ENCODE assay signal across 8 mouse cellular contexts in the genomic region with DNA sequence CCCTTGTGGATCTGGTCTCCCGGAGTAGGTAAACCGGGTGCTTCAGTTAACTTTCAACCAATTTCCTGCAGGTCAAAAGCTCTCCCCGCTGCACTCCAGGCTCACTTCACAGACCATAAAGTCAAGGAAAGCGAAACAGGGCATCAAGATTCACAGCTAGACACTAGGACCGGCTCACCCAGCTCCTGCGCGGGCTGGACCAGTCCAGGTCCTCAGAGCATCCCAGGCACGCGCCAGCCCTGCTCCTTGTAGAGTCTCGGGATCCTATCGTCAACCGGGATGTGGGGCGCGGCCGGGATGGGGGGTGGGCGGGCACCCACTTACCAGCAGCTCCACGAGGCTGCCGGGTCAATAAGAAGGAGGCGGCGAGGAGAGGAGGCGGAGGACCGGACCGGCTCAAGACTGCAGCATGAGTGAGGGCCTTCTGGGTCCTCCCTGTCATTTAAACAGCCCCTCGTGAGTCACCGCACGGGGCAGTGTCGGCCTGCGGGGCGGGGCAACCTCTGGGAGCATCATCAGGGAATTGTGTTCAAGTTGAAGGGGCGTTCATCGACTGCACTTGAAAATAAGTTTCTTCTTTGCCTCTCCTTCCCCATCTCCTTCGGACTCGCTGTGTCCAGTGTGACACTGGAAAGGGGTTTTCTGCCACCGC. TPM values are rescaled to one million over a fixed set of nuclear protein-coding genes. Genes with fewer than 3 reads are reported as not detected.
DNase-seq lines count a peak whose midpoint lies in the region; ATAC-seq lines count a peak whose summit lies in the region.

A gene (minus strand): TSS at position 413 of the 652 bp plus-strand sequence.

- H3K4me1 ChIP-seq in heart, embryonic 12.5 days (replicated peaks), result peaks cover 16% of the 10 kb centered on the region
- H3K4me1 ChIP-seq in brown adipose tissue, adult 24 weeks (ENCODE audit: control insufficient read depth, insufficient read depth, insufficient read length, low read length), result no peaks in the 10 kb centered on the region
- H3K4me1 ChIP-seq in hindbrain, embryonic 11.5 days (replicated peaks; ENCODE audit: control insufficient read depth, insufficient read depth, low read length), result no peaks in the 10 kb centered on the region; the same call in 1 of the 2 replicates

- 0 out of 2 replicates have a peak within 1 kb of the TSS, but pooled peaks have one; percentile 26 for H3K9ac ChIP-seq in heart, embryonic 12.5 days
- H3K9ac ChIP-seq in hindbrain, embryonic 11.5 days (ENCODE audit: low read depth, low read length), result 0 out of 2 replicates have a peak within 1 kb of the TSS, but pooled peaks have one; percentile 21

- 7% methylated on average over 34 of the region's 34 CpGs for WGBS in heart, embryonic 12.5 days
- WGBS in hindbrain, embryonic 11.5 days, result 6% methylated on average over 34 of the region's 34 CpGs

- peak within 1 kb of the TSS; percentile 70 for H3K4me2 ChIP-seq in heart, embryonic 12.5 days
- H3K4me2 ChIP-seq in hindbrain, embryonic 11.5 days (replicated peaks; ENCODE audit: low read depth, low read length), result peak within 1 kb of the TSS; percentile 42

- no peak within 1 kb of the TSS for H3K27ac ChIP-seq in heart, embryonic 12.5 days (ENCODE audit: poor library complexity, severe bottlenecking)
- H3K27ac ChIP-seq in brown adipose tissue, adult 24 weeks (replicated peaks; ENCODE audit: low read depth, low read length), result no peak within 1 kb of the TSS
- no peak within 1 kb of the TSS for H3K27ac ChIP-seq in hindbrain, embryonic 11.5 days (ENCODE audit: low read depth, low read length)

- no peaks in the 10 kb centered on the region for H3K36me3 ChIP-seq in heart, embryonic 12.5 days
- H3K36me3 ChIP-seq in hindbrain, embryonic 11.5 days (ENCODE audit: control insufficient read depth, insufficient read depth, low read length), result no peaks in the 10 kb centered on the region

- peak within 1 kb of the TSS; percentile 36 for H3K4me3 ChIP-seq in heart, embryonic 12.5 days
- H3K4me3 ChIP-seq in brown adipose tissue, adult 24 weeks (ENCODE audit: insufficient read depth, low read depth, low read length), result 0 out of 2 replicates have a peak within 1 kb of the TSS, but pooled peaks have one; percentile 14
- peak within 1 kb of the TSS; percentile 6; the same call in 1 of the 2 replicates for H3K4me3 ChIP-seq in hindbrain, embryonic 11.5 days (ENCODE audit: low read depth, low read length)

- DNase-seq in heart, adult 11 months, result no peak
- DNase-seq in hindbrain, embryonic 11.5 days (ENCODE audit: low spot score), result peak; percentile 64
- peak; percentile 46 to 56 for DNase-seq in lung, postnatal 4 days
- no peak for DNase-seq in right cerebral cortex, adult 18-20 months
- no peak for DNase-seq in cerebellum, adult 9-11 months
- no peak for DNase-seq in thymus, adult 18-20 months

- ATAC-seq in heart, embryonic 12.5 days (ENCODE audit: insufficient number of reproducible peaks, low FRiP score), result no peak
- peak; percentile 41; the same call in 1 of the 2 replicates for ATAC-seq in hindbrain, embryonic 11.5 days (ENCODE audit: low FRiP score)

- H3K9me3 ChIP-seq in heart, embryonic 12.5 days (replicated peaks), result no peaks in the 10 kb centered on the region
- H3K9me3 ChIP-seq in hindbrain, embryonic 11.5 days (ENCODE audit: control insufficient read depth, low read length), result no peaks in the 10 kb centered on the region

- H3K27me3 ChIP-seq in heart, embryonic 12.5 days (replicated peaks), result peaks cover 53% of the 10 kb centered on the region
- peaks cover 31% of the 10 kb centered on the region for H3K27me3 ChIP-seq in hindbrain, embryonic 11.5 days (ENCODE audit: control insufficient read depth, insufficient read depth, low read length)

RNA-seq across cellular contexts. Expression of the gene that starts here (rescaled TPM):
- polyA plus RNA-seq in heart, embryonic 12.5 days (2016; fragmentation: Nextera tagmentation; extraction: Ambion mirVana), result 0.46 and 0.81 TPM in 2 replicates
- polyA plus RNA-seq in brown adipose tissue, adult 24 weeks (2012; ENCODE audit: insufficient read depth, insufficient read length, missing spikeins), result not detected in 2 replicates
- polyA plus RNA-seq in hindbrain, embryonic 11.5 days (2014; fragmentation: Nextera tagmentation; extraction: Ambion mirVana), result 0.91 and 1.1 TPM in 2 replicates

Comparison
In these comparisons a context has a peak if more than half of its experiments do, and no peak if none do; other contexts are left out.
1. DNase-seq: peak in hindbrain, embryonic 11.5 days (single experiment) and lung, postnatal 4 days (2 of 2); none in heart, adult 11 months (single experiment), right cerebral cortex, adult 18-20 months (single experiment), cerebellum, adult 9-11 months (single experiment) and thymus, adult 18-20 months (0 of 2).
2. Peak in every context shown above with its lines, with median percentiles within 50 percentile points of each other: H3K4me3 ChIP-seq.